Mouse (Mus musculus) thymus, adult 2 months (tissue): ENCODE results near the gene Dok5.

Experiments used
- CTCF ChIP-seq: fragments of 200-500 bp; IDR thresholded peaks from 2 replicates; pipeline ENCODE4 v1.5.1; 2012; ENCODE audit warnings: mild to moderate bottlenecking, control low read depth, low read length, moderate library complexity, borderline replicate concordance; ENCODE audit not compliant: control insufficient read depth, poor library complexity, insufficient read depth; ENCODE audit errors: extremely low read depth
- POLR2A ChIP-seq: fragments of 200-500 bp; IDR thresholded peaks from 2 replicates; pipeline ENCODE4 v1.6.1; 2012; ENCODE audit warnings: mild to moderate bottlenecking, low read length, control low read depth, moderate library complexity; ENCODE audit not compliant: control insufficient read depth, poor library complexity, insufficient read depth; ENCODE audit errors: extremely low read depth

- TF ChIP-seq CTCF, result no peak
- no peak for TF ChIP-seq POLR2A
Observed at GRCm38 (mm10) chr2:170863201-170863600, 131.6 kb downstream of the Dok5 start.
